Mouse (Mus musculus) neural tube, embryonic 15.5 days (tissue): ENCODE results near the gene Pcnx. TPM values are rescaled to one million over a fixed set of nuclear protein-coding genes. Genes with fewer than 3 reads are reported as not detected.

ENCODE experiments used
- ATAC-seq: fragments of 200-750 bp; cut with Nextera tagmentation; 2 replicates; pipeline ENCODE4 v1.8.0; 2017; ENCODE audit warnings: mild to moderate bottlenecking, moderate TSS enrichment, moderate library complexity; ENCODE audit not compliant: low FRiP score
- H3K27ac ChIP-seq: fragments of 300-500 bp; sonication (generic); replicated peaks from 2 replicates; pipeline ENCODE4 v1.5.1; 2015; ENCODE audit warnings: mild to moderate bottlenecking, inconsistent platforms
- H3K27me3 ChIP-seq: fragments of 300-500 bp; sonication (generic); replicated peaks from 2 replicates; pipeline ENCODE4 v1.6.1; 2015; ENCODE audit warnings: inconsistent platforms
- H3K36me3 ChIP-seq: fragments of 300-500 bp; sonication (generic); 2 replicates; pipeline ENCODE4 v1.6.1; 2015; ENCODE audit warnings: inconsistent platforms
- H3K4me1 ChIP-seq: fragments of 300-500 bp; sonication (generic); 2 replicates; pipeline ENCODE4 v1.6.1; 2015; ENCODE audit warnings: inconsistent platforms
- H3K4me2 ChIP-seq: fragments of 300-500 bp; sonication (generic); 2 replicates; pipeline ENCODE4 v1.6.1; 2015; ENCODE audit warnings: inconsistent platforms, mild to moderate bottlenecking, moderate library complexity
- H3K4me3 ChIP-seq: fragments of 300-500 bp; sonication (generic); replicated peaks from 2 replicates; pipeline ENCODE4 v1.5.1; 2015; ENCODE audit warnings: mild to moderate bottlenecking, inconsistent platforms
- H3K9ac ChIP-seq: fragments of 300-500 bp; sonication (generic); replicated peaks from 2 replicates; pipeline ENCODE4 v1.6.1; 2015; ENCODE audit warnings: mild to moderate bottlenecking, inconsistent platforms
- H3K9me3 ChIP-seq: fragments of 300-500 bp; sonication (generic); replicated peaks from 2 replicates; pipeline ENCODE4 v1.6.1; 2016; ENCODE audit warnings: inconsistent platforms
- WGBS: fragments of 180-500 bp; shearing (Covaris S2); methylation state at CpG from one replicate; pipeline ENCODE4 v1.1.7; 2015; ENCODE audit warnings: mixed read lengths; 5-methylcytosine and 5-hydroxymethylcytosine counted together
- polyA plus RNA-seq: library from polyadenylated mRNA; unstranded; fragments of >200 nt; fragmentation: Nextera tagmentation; extraction: Ambion mirVana; gene quantifications from 2 replicates; pipeline ENCODE4 v1.2.1, GENCODE M21; 2015

Pcnx gene
- polyA plus RNA-seq, 1 experiment from 2014 or later, result 9.6 TPM

DNA sequence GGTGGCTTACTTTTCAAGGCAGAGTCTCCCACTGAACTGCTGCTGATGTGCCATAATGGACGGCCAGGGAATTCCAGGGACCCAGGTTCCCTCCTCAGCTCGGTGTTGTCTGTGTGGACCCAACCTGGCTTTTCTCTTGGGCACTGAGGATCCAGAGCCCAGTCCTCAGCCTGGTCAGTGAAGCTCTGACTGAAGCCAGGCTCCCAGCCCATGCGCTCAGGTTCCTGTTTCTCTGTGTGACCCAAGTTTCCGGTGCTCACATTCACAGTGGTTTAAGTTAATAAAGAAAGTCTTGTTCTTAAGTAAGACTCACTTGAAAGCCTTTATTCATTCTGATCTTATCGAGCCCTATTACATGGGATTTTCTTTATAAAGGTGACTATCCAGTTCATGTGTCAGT lies 74.7 kb downstream of the Pcnx start:
- Histone ChIP-seq H3K4me1 (peaks cover 14% of the 10 kb centered on the region), H3K4me2 (no peak overlapping the region), H3K4me3 (no peak overlapping the region), H3K27ac (no peak overlapping the region), H3K9ac (no peak overlapping the region), H3K36me3 (peaks cover 3% of the 10 kb centered on the region), H3K9me3 (no peaks in the 10 kb centered on the region), H3K27me3 (no peaks in the 10 kb centered on the region)
- WGBS, result 91% methylated on average over 5 of the region's 5 CpGs
- ATAC-seq, result no peak

DNA sequence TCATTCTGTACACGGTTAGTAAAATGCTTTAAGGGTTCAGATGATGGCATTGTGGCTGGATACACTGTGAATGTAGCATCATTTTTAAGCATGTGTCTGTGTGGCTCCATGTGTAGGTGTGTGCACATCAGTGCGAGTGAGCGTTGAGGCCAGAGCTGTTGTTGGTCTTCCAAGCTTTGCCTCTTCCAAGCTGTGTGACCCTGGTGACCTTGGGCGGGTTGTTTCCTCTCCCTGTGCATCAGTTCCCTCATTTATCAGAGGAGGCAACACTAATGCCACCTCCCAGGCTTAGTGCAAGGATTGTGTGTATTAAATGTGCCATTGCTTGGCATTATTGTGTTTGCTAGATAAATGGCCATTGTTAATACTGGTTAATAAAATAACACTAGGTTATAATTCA lies 76.2 kb downstream of the Pcnx start:
- H3K36me3 ChIP-seq, result peaks cover 8% of the 10 kb centered on the region
- H3K27ac ChIP-seq, result peak overlapping the region; percentile 46
- WGBS, result 50% methylated on average over 4 of the region's 4 CpGs
- H3K9ac ChIP-seq, result no peak overlapping the region
- no peak overlapping the region for H3K4me3 ChIP-seq
- no peak for ATAC-seq
- no peaks in the 10 kb centered on the region for H3K9me3 ChIP-seq
- no peak overlapping the region for H3K4me2 ChIP-seq
- H3K27me3 ChIP-seq, result no peaks in the 10 kb centered on the region
- H3K4me1 ChIP-seq, result peaks cover 14% of the 10 kb centered on the region

DNA sequence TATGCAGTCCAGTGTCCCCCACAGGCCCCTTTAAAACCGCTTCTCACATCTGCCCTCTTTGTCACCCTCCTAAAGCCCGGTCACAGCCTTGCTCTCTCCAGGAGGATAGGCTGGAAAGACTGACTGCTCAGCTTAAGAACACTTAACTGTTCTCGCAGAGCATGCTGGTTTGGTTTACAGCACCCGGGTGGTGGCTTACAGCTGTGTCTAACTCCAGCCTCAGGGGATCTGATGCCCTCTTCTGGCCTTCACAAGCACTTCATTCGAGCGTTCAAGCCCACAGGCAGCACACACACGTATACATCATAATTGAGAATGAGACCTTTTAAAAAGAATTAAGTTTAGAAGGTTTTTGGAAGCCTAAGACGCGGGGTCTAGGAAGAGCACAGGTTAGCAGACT lies 81.4 kb downstream of the Pcnx start:
- H3K4me2 ChIP-seq, result no peak overlapping the region
- H3K9me3 ChIP-seq, result no peaks in the 10 kb centered on the region
- no peak overlapping the region for H3K4me3 ChIP-seq
- no peak overlapping the region for H3K9ac ChIP-seq
- H3K4me1 ChIP-seq, result peaks cover 18% of the 10 kb centered on the region
- no peak for ATAC-seq
- WGBS, result 83% methylated on average over 9 of the region's 9 CpGs
- H3K27me3 ChIP-seq, result no peaks in the 10 kb centered on the region
- 0 out of 2 replicates have a peak, but pooled peaks cover 5% of the 10 kb centered on the region for H3K36me3 ChIP-seq
- no peak overlapping the region for H3K27ac ChIP-seq

DNA sequence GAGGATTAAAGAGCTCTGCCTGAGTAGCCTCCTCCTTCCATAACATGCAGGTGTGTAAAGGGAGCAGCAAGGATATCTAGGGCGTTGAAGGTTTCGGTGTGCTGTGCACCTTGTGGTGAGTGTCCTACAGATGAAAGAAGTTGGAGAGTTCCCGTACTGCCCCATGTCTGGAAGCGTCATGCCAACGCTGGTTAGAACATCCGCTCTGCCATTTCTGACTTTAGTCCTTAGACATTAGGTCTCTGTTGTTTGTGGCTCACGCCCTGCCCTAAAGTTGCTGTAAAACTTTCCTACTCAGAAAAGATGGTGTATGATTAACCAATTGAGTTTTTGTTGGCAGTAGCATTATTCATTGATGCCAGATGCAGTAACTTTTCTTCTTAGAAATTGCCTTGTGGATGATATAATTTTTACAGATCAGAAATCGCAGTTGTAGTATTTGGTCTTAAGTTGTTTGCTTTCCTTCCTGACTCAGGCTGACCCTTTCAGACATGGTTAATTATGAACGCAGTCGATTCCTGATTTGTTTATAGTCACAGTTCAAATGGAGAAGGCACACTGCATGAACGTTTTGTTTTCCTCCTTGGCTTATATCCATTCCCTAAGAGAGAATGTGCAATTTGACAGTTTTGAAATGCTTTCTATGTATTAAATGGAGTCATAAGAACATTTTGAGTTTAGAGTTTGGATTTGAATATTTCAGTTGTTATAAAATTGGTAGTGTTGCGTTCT lies 83.7 kb downstream of the Pcnx start:
- Histone ChIP-seq H3K4me3 (no peak overlapping the region), H3K4me2 (no peak overlapping the region), H3K27ac (no peak overlapping the region), H3K9me3 (no peaks in the 10 kb centered on the region), H3K27me3 (no peaks in the 10 kb centered on the region), H3K36me3 (0 out of 2 replicates have a peak, but pooled peaks cover 7% of the 10 kb centered on the region), H3K9ac (no peak overlapping the region), H3K4me1 (peaks cover 11% of the 10 kb centered on the region; the same call in 1 of the 2 replicates)
- ATAC-seq, result no peak
- 79% methylated on average over 12 of the region's 12 CpGs for WGBS

DNA sequence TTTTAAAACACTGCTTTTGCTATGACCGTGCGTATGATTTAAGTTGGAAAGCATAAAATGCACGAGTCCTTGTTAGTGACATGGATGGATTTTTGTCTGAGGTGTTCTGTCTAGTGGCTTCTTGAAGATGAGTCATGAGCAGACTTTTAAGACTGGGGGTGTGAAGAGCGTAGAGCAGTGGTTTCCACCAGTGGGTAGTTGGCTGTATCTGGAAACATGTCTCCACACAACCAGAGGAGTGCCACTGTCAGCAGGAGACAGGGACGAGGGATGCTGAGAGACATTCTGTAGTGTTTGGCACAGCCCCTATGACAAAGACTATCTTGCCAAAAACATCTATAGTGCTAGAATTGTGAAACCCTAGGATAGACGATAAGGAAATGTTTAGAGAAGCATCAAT lies 89.2 kb downstream of the Pcnx start:
- H3K4me3 ChIP-seq, result no peak overlapping the region
- no peak overlapping the region for H3K4me2 ChIP-seq
- WGBS, result 93% methylated on average over 6 of the region's 6 CpGs
- peaks cover 26% of the 10 kb centered on the region for H3K36me3 ChIP-seq
- H3K4me1 ChIP-seq, result peaks cover 5% of the 10 kb centered on the region; the same call in 1 of the 2 replicates
- no peak overlapping the region for H3K27ac ChIP-seq
- no peaks in the 10 kb centered on the region for H3K9me3 ChIP-seq
- no peak for ATAC-seq
- H3K27me3 ChIP-seq, result no peaks in the 10 kb centered on the region
- no peak overlapping the region for H3K9ac ChIP-seq

DNA sequence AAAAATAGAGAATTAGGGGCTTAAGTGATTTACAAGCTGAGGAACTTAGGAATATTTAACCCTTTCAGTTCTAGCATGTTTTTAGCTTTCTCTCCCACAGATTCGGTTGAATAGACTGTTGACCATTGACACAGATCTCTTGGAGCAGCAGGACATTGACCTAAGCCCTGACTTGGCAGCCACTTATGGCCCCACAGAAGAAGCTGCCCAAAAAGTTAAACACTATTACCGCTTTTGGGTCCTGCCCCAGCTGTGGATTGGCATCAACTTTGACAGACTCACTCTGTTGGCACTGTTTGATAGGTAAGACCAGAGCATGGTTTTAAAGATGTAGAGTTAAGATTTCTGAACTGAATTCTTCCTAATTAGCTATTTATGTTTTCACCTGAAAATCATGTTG lies 90.2 kb downstream of the Pcnx start:
- H3K27me3 ChIP-seq, result no peaks in the 10 kb centered on the region
- H3K4me2 ChIP-seq, result no peak overlapping the region
- H3K9ac ChIP-seq, result no peak overlapping the region
- H3K27ac ChIP-seq, result no peak overlapping the region
- peaks cover 28% of the 10 kb centered on the region for H3K36me3 ChIP-seq
- H3K4me1 ChIP-seq, result peaks cover 13% of the 10 kb centered on the region; the same call in 1 of the 2 replicates
- no peak for ATAC-seq
- 97% methylated on average over 2 of the region's 2 CpGs for WGBS
- no peaks in the 10 kb centered on the region for H3K9me3 ChIP-seq
- no peak overlapping the region for H3K4me3 ChIP-seq

DNA sequence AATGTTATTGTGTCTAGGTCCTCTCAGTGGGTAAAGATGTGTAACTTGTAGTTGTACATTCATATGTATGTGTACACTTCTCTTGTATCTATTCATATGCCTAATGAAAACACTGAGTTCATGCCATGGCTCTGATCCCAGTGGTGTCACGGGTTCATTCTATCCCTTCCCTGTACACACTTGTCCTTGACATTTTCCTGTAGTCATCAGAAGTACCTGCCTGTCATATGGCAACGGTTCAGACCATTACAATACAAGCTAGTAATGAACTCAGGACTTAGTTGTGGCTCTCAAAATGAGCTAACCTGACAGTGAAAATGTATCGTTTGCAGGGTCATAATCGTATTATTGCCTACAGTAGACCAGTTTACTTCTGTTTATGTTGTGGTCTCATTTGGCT lies 98.5 kb downstream of the Pcnx start:
- Histone ChIP-seq H3K4me1 (peaks cover 16% of the 10 kb centered on the region; the same call in 1 of the 2 replicates), H3K4me2 (no peak overlapping the region), H3K9me3 (no peaks in the 10 kb centered on the region), H3K9ac (no peak overlapping the region), H3K4me3 (no peak overlapping the region), H3K27ac (no peak overlapping the region), H3K36me3 (peaks cover 17% of the 10 kb centered on the region; the same call in 1 of the 2 replicates), H3K27me3 (no peaks in the 10 kb centered on the region)
- ATAC-seq, result no peak
- WGBS, result 92% methylated on average over 4 of the region's 4 CpGs

DNA sequence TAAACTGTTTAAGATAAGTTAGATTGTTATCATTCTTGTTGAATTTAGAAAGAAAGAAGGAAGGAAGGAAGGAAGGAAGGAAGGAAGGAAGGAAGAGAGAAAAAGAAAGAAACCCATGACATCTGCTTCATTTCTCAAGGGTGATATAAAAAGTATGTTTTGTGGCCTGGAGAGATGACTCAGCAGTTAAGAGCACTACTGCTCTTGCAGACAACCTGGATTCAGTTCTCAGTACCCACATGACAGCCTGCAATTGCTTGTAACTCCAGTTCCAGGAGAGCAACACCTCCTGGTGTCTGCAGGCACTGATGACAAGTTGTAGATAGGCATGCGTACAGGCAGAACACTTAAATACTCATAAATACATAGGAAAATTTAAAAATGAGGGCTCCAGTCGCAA lies 105.6 kb downstream of the Pcnx start:
- Histone ChIP-seq H3K27ac (no peak overlapping the region), H3K4me2 (no peak overlapping the region), H3K4me1 (0 out of 2 replicates have a peak, but pooled peaks cover 3% of the 10 kb centered on the region), H3K36me3 (peaks cover 45% of the 10 kb centered on the region), H3K27me3 (no peaks in the 10 kb centered on the region), H3K9ac (no peak overlapping the region), H3K9me3 (no peaks in the 10 kb centered on the region), H3K4me3 (no peak overlapping the region)
- no peak for ATAC-seq
- 94% methylated on average over 2 of the region's 2 CpGs for WGBS

DNA sequence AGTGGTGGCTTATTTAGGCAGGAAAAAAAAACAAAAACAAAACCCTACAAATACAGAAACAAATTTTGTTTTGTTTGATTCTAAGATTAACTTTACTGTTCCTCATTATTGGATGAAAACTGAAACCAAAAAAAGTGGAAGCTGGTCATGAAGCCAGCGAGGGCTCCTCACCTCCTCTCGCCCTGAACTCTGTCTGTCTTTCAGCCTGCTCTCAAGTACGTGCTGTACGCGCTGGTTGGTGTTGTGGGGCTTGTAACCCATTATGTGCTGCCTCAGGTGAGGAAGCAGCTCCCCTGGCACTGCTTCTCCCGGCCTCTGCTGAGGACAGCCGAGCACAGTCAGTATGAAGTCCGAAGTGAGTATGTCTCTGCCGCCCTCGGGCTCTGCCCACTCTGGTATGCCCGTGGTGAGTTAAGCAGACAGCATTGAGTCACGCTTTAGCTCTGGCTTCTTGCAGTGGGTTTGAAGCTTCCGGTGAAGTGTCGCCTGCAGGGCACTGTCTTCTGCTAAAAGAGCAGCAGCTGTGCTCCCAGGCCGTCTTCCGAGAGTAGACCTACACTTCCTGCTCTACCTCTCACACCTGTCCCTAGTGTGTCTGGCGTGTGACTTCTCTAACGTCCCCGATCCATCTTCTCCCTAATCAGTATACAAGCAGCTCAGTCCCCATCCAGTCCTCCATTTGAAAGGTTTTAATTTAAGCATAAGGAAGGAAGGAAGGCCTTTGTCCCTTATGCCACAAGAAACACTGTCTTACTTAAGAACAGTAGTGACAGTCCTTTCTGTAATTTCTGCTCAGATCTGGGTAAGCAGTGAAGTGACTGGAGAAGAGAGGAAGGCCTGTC lies 111.4 kb downstream of the Pcnx start:
- 90% methylated on average over 19 of the region's 19 CpGs for WGBS
- H3K4me2 ChIP-seq, result no peak overlapping the region
- H3K9me3 ChIP-seq, result no peaks in the 10 kb centered on the region
- H3K27ac ChIP-seq, result no peak overlapping the region
- peaks cover 66% of the 10 kb centered on the region for H3K36me3 ChIP-seq
- no peak for ATAC-seq
- no peaks in the 10 kb centered on the region for H3K4me1 ChIP-seq
- no peak overlapping the region for H3K9ac ChIP-seq
- no peaks in the 10 kb centered on the region for H3K27me3 ChIP-seq
- H3K4me3 ChIP-seq, result no peak overlapping the region

DNA sequence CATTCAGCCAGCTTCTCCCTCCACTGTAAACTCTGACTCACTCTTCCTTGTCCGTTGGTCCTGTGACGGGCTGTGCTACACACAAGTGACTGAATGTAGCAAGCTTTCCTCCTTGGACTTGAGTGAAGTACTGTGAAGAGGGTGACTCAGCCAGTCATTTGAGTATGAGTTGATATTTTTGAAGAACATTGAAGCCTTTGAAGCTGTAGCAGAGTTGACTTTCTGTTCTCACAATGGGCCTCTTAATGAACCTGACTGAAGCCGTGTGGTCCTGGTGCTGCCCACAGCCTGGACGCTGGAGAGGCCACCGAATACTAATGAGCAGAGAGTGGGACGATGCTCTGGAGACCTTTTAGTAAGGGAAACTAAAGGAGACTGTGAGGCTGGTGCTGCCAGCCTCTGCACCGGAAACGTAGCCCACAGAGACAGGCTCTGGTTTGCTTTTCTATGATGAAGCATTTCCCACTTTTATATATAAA lies 112.1 kb downstream of the Pcnx start:
- H3K27me3 ChIP-seq, result no peaks in the 10 kb centered on the region
- no peak overlapping the region for H3K4me3 ChIP-seq
- H3K4me2 ChIP-seq, result no peak overlapping the region
- H3K27ac ChIP-seq, result no peak overlapping the region
- H3K9ac ChIP-seq, result no peak overlapping the region
- no peaks in the 10 kb centered on the region for H3K4me1 ChIP-seq
- H3K9me3 ChIP-seq, result no peaks in the 10 kb centered on the region
- H3K36me3 ChIP-seq, result peaks cover 71% of the 10 kb centered on the region
- WGBS, result 57% methylated on average over 8 of the region's 8 CpGs
- no peak for ATAC-seq

DNA sequence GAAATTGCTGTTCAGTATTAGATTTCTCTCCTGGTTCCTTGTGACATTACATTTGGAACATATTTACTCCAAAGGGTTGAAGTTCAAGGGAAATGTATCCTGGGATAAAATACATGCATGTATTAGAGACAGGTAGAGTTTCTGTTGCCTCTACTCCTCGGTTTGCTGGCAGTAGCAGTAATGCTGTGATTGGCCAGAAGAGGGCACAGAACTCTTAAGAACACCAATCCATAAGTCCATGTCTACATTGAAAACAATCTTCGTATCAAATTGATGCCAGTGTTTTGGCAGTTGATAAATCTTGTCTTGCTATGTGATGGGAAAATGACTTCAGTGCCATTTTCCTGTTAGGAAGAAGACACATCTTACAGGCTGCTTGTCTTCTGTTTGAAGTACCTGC lies 115.0 kb downstream of the Pcnx start:
- Histone ChIP-seq H3K4me3 (no peak overlapping the region), H3K4me2 (no peak overlapping the region), H3K27ac (no peak overlapping the region), H3K9ac (no peak overlapping the region), H3K36me3 (peaks cover 70% of the 10 kb centered on the region), H3K4me1 (no peaks in the 10 kb centered on the region), H3K9me3 (no peaks in the 10 kb centered on the region), H3K27me3 (no peaks in the 10 kb centered on the region)
- ATAC-seq, result no peak
- WGBS, result 65% methylated on average over 2 of the region's 2 CpGs

DNA sequence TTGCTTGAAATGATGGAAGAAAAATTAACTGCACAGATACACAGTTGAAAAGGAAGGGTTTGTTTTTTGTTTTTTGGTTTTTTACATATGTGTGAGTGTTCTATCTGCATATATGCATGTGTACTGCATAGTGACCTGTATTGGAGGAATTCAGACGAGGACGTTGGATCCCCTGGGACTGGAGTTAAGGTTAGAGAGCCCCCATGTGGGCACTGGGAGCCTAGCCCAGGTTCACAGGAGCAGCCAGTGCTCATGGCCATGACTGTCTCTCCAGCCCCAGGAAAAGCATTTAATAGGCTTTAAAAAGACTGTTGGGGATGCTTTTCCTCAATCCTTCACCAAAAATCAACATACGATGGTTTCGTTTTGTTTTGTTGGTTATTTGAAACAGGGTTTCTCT lies 117.5 kb downstream of the Pcnx start:
- H3K4me2 ChIP-seq, result no peak overlapping the region
- H3K4me1 ChIP-seq, result no peaks in the 10 kb centered on the region
- ATAC-seq, result no peak
- H3K36me3 ChIP-seq, result peaks cover 77% of the 10 kb centered on the region
- H3K9ac ChIP-seq, result no peak overlapping the region
- no peaks in the 10 kb centered on the region for H3K9me3 ChIP-seq
- H3K4me3 ChIP-seq, result no peak overlapping the region
- no peaks in the 10 kb centered on the region for H3K27me3 ChIP-seq
- no peak overlapping the region for H3K27ac ChIP-seq
- 69% methylated on average over 4 of the region's 4 CpGs for WGBS
